Mouse (Mus musculus) cerebellum, postnatal 14 days (tissue): Measurements from ENCODE around the gene Rnf146.
"Not testable (repeated sequence)": the region's sequence is repeated elsewhere in the genome, so short reads cannot be mapped to it uniquely, and the experiment has no call there.

ENCODE experiments used
- DNase-seq, 2 experiments: peaks; one replicate each; pipeline ENCODE4 v3.0.0; 2021; ENCODE audit warnings: mixed read lengths in 2 of 2

The Rnf146 gene

GRCm38 (mm10) chr10:29362197-29362900, at the start of gene Rnf146:
Rnf146 (minus strand) TSS chr10:29362442.
- no peak for DNase-seq

- peak; percentile 89 for DNase-seq
Observed at GRCm38 (mm10) chr10:29402656-29403268, 40.5 kb upstream of the Rnf146 start.

- DNase-seq, result not testable (repeated sequence)
Observed at GRCm38 (mm10) chr10:29394890-29395289, 32.6 kb upstream of the Rnf146 start.

DNA sequence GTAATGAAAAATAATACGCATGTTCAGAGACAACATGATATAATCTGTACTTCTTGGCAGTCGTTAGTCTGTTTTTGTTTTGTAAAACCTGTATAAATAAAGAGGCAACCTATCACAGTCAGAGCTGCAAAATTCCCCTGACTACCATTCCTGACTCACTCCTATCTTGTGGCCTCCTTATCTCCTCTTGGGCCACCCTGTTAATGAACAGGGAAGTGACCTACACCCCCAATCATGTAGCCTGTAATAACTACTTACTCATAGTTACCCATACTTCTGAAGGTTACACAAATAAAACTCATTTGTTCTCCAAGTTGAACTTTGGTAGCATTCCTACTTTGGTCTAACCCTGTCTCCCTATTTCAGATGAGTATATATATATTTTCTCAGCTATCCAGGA, 19.3 kb upstream of the Rnf146 start:
- DNase-seq, result no peak

GRCm38 (mm10) chr10:29374065-29374464, 11.8 kb upstream of the Rnf146 start:
- DNase-seq, result peak; percentile 26 to 56

GRCm38 (mm10) chr10:29361464-29362196, 612 bp downstream of the Rnf146 start:
- peak; percentile 93 to 97 for DNase-seq

- peak in 1 of 2 experiments; percentile 22 for DNase-seq
Observed at GRCm38 (mm10) chr10:29361095-29361463, 1.2 kb downstream of the Rnf146 start.

DNA sequence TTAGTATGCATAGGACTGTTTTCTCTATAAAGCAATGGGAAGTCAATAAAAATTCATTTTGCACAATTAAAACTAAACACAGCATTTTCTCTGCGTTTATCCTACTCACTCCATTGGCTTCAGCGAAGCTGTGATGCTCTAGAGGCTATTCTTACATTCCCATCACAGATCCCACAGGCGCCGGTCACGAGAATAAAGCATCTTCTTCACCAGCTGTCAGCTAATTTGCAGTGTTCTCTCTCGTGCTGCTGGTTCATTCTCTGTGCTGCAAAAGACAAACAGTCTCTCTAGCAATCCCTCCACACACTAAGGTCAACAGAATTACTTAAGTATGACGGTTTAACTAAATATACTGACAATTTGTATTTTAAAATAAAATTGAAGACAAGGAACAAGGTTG, 8.1 kb downstream of the Rnf146 start:
- DNase-seq, result peak; percentile 49 to 52

GRCm38 (mm10) chr10:29352575-29352974, 9.7 kb downstream of the Rnf146 start:
- no peak for DNase-seq

GRCm38 (mm10) chr10:29351420-29351819, 10.8 kb downstream of the Rnf146 start:
- DNase-seq, result no peak

DNA sequence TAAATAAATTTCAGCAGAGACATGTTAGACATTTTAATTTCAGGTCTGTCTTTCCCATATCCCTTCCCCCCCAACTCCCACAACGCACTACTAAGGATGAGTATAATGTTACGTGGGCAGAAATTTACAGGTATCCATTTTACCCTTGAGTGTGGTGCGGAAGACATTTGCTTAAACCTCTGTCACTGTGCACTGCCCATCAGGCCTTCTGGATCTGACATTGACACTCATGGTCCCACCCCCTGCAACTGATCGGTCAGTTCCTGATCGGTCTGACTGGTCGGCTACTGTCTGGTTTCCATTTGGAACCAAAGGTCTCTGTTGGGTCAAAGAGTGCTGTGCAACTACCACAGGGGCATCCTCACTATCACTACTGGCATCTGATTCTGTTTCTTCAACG, 15.6 kb downstream of the Rnf146 start:
- no peak for DNase-seq

DNA sequence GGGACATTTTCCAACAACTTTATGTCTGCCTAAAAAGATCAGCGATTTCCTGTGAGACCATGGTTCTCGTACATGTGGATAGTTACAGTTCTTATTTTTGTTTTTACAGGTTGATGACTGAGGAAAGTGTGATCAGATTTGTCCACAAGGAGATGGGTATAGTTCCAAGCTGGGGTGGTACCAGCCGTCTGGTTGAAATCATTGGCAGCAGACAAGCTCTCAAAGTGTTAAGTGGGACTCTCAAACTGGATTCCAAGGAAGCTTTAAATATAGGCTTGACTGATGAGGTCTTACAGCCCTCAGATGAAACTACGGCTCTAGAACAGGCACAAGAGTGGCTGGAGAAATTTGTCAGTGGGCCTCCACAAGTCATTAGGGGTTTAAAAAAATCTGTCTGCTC, 18.0 kb downstream of the Rnf146 start:
- peak in 1 of 2 experiments; percentile 12 for DNase-seq

- peak; percentile 81 to 84 for DNase-seq
Observed at GRCm38 (mm10) chr10:29338355-29339056, 23.7 kb downstream of the Rnf146 start.

GRCm38 (mm10) chr10:29333836-29334235, 28.4 kb downstream of the Rnf146 start:
- peak in 1 of 2 experiments; percentile 12 for DNase-seq

DNA sequence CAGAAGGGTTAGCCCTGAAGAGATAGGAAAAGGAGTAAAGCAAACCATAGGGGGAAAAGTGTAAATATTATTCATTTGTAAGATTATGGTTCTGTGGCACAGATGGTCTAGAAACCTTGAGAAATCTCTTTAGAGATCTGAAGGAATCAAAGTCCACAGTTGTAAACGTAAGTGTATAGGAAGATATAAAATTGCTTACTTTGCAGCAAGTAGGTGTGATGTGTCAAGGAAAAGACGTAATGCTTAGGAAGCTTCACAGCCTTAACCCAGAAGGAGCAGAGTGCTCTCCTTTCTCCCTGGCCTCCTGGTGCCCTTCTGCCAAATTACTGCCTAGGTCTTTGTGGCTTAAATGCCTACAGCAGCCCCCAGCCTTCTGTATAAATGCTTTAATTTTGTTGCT, 37.4 kb downstream of the Rnf146 start:
- no peak for DNase-seq

DNA sequence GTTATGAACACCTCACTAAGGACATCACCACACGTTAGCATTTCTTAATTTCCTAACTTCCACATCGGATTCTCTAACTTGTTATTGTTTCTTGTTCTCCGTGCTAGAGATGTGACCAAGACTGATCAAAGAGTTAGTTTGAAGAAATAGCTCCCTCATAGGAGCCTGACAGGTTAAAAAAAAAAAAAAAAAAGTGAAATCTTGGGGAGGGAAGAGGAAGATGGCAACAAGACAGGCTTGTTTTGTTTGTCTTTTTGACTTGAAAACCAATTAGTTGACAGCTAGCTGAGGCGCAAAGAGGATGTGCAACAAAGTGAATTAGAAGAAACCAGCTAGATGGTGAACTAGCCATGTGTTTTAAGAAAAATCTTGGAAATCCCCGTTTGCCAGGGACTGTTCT, 48.3 kb downstream of the Rnf146 start:
- DNase-seq, result no peak

GRCm38 (mm10) chr10:29313064-29313638, 49.1 kb downstream of the Rnf146 start, which contains the start of gene Echdc1:
Echdc1 (plus strand) TSS chr10:29313166.
- DNase-seq, result peak; percentile 90 to 94

GRCm38 (mm10) chr10:29311480-29312219, 50.6 kb downstream of the Rnf146 start:
- no peak for DNase-seq

DNA sequence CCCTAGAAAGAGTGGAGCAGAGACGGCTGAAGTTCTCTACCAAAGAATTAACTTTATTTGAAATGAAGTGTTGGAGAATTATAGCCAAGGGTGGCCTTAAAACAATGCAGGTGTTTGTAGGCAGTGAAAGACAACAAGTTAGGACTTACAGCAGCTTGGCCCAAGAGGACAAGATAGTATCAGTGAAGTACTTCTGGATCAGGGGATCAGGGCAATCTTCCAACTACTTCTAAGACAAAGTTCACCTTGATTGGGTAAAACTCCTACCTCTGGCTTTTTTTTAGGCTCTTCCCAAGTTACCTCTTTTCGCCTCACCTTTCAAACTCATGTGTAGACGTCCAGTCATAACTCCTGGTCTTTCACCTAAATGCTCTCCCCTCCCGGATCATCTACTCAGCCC, 60.0 kb downstream of the Rnf146 start:
- DNase-seq, result no peak
